8 mouse cellular contexts compared by ENCODE assay signal in genomic region chr11:98858759-98859731, GRCm38 (mm10). TPM values are rescaled to one million over a fixed set of nuclear protein-coding genes. Genes with fewer than 3 reads are reported as not detected.
DNase-seq lines count a peak whose midpoint lies in the region; ATAC-seq and TF ChIP-seq lines count a peak whose summit lies in the region.

No protein-coding gene starts in this region.

- H3K9ac ChIP-seq in neural tube, embryonic 15.5 days (replicated peaks) = no peak overlapping the region

- WGBS in neural tube, embryonic 15.5 days = 34% methylated on average over 14 of the region's 14 CpGs
- WGBS in kidney, adult 2 months = 31% methylated on average over 14 of the region's 14 CpGs
- 37% methylated on average over 14 of the region's 14 CpGs for WGBS in limb, embryonic 10.5 days

- H3K4me2 ChIP-seq in neural tube, embryonic 15.5 days = no peak overlapping the region

- H3K36me3 ChIP-seq in neural tube, embryonic 15.5 days = no peaks in the 10 kb centered on the region
- H3K36me3 ChIP-seq in kidney, adult 2 months (ENCODE audit: control insufficient read depth, insufficient read depth, low read length) = no peaks in the 10 kb centered on the region
- no peaks in the 10 kb centered on the region for H3K36me3 ChIP-seq in limb, embryonic 10.5 days
- H3K36me3 ChIP-seq in splenic B cell, adult 2 months (ENCODE audit: control insufficient read depth, insufficient read depth, low read length, poor library complexity, severe bottlenecking) = no peaks in the 10 kb centered on the region

- H3K9me3 ChIP-seq in neural tube, embryonic 15.5 days (replicated peaks) = no peaks in the 10 kb centered on the region
- no peaks in the 10 kb centered on the region for H3K9me3 ChIP-seq in limb, embryonic 10.5 days (replicated peaks)

- no peak overlapping the region for H3K27ac ChIP-seq in neural tube, embryonic 15.5 days (replicated peaks)
- no peak overlapping the region for H3K27ac ChIP-seq in cortical plate, adult 2 months (ENCODE audit: insufficient read depth, low read length)
- H3K27ac ChIP-seq in kidney, adult 2 months (ENCODE audit: insufficient read depth, low read depth, low read length) = no peak overlapping the region
- no peak overlapping the region for H3K27ac ChIP-seq in limb, embryonic 10.5 days

- no peak overlapping the region for H3K4me3 ChIP-seq in neural tube, embryonic 15.5 days (replicated peaks)
- H3K4me3 ChIP-seq in cortical plate, adult 2 months (ENCODE audit: insufficient read depth, low read length) = no peak overlapping the region
- no peak overlapping the region for H3K4me3 ChIP-seq in kidney, adult 2 months (ENCODE audit: insufficient read depth, low read depth, low read length)
- H3K4me3 ChIP-seq in limb, embryonic 10.5 days = no peak overlapping the region

- peak; percentile 90 for DNase-seq in neural tube, embryonic 10.5 days (ENCODE audit: extremely low spot score, low spot score)
- DNase-seq in gastrocnemius, postnatal 4 days (ENCODE audit: low spot score in 2 of 2) = peak; percentile 79 to 88
- peak; percentile 91 for DNase-seq in kidney, adult 2 months
- DNase-seq in limb, embryonic 10.5 days (ENCODE audit: low spot score) = peak; percentile 89
- peak; percentile 53 to 73 for DNase-seq in monocyte, adult 2 months (ENCODE audit: low read depth in 1 of 2, low spot score in 2 of 2)
- peak; percentile 84 for DNase-seq in splenic B cell, adult 2 months (ENCODE audit: low read depth, low spot score)

- ATAC-seq in neural tube, embryonic 15.5 days (ENCODE audit: low FRiP score) = no peak

- TF ChIP-seq POLR2A in cortical plate, adult 2 months (IDR thresholded peaks at IDR 0.05; ENCODE audit: extremely low read depth, insufficient read depth, low read length) = no peak
- no peak for TF ChIP-seq POLR2A in kidney, adult 2 months (IDR thresholded peaks at IDR 0.05; ENCODE audit: low read depth, low read length)

- H3K4me1 ChIP-seq in neural tube, embryonic 15.5 days = peaks cover 8% of the 10 kb centered on the region
- peaks cover 3% of the 10 kb centered on the region; the same call in 1 of the 2 replicates for H3K4me1 ChIP-seq in cortical plate, adult 2 months (ENCODE audit: control insufficient read depth, insufficient read depth, low read length)
- no peaks in the 10 kb centered on the region; the same call in 1 of the 2 replicates for H3K4me1 ChIP-seq in kidney, adult 2 months (ENCODE audit: control insufficient read depth, insufficient read depth, low read length)
- peaks cover 6% of the 10 kb centered on the region for H3K4me1 ChIP-seq in limb, embryonic 10.5 days

- H3K27me3 ChIP-seq in neural tube, embryonic 15.5 days (replicated peaks) = no peaks in the 10 kb centered on the region
- no peaks in the 10 kb centered on the region for H3K27me3 ChIP-seq in kidney, adult 2 months (replicated peaks; ENCODE audit: control insufficient read depth, insufficient read depth, low read length)
- H3K27me3 ChIP-seq in limb, embryonic 10.5 days (ENCODE audit: low read depth, poor library complexity, severe bottlenecking) = no peaks in the 10 kb centered on the region
- H3K27me3 ChIP-seq in splenic B cell, adult 2 months (ENCODE audit: control insufficient read depth, insufficient read depth, low read length, poor library complexity, severe bottlenecking) = no peaks in the 10 kb centered on the region

- TF ChIP-seq CTCF in cortical plate, adult 2 months (IDR thresholded peaks at IDR 0.05; ENCODE audit: extremely low read depth, insufficient read depth, low read length) = peak; percentile 84
- peak; percentile 79 for TF ChIP-seq CTCF in kidney, adult 2 months (conservative IDR thresholded peaks at IDR 0.05; ENCODE audit: insufficient read depth, insufficient read length, low read depth, low read length)

RNA-seq across cellular contexts. Expression of gene Wipf2, which starts 4.4 kb away (rescaled TPM):
- polyA plus RNA-seq in neural tube, embryonic 15.5 days (2015; fragmentation: Nextera tagmentation; extraction: Ambion mirVana) = 3.9 and 4.8 TPM in 2 replicates
- 35.2 and 36.5 TPM in 2 replicates for polyA plus RNA-seq in cortical plate, adult 2 months (2012; rRNA removed)
- 10 to 100 TPM in 1 of 2 experiments, 1 to 10 TPM in 1; 8.3 to 11.0 TPM for total RNA-seq in gastrocnemius, postnatal 4 days (2021)
- polyA plus RNA-seq in kidney, adult 2 months (2012; rRNA removed) = 8.7 and 9.9 TPM in 2 replicates
- polyA plus RNA-seq in limb, embryonic 10.5 days (2016; fragmentation: Nextera tagmentation; extraction: Ambion mirVana) = 5.4 and 6.2 TPM in 2 replicates

RNA-seq across cellular contexts. Expression of gene Rapgefl1, which starts 22.5 kb away (rescaled TPM):
- 12.5 and 13.7 TPM in 2 replicates for polyA plus RNA-seq in neural tube, embryonic 15.5 days (2015; fragmentation: Nextera tagmentation; extraction: Ambion mirVana)
- 153 and 181 TPM in 2 replicates for polyA plus RNA-seq in cortical plate, adult 2 months (2012; rRNA removed)
- 1 to 10 TPM; 3.4 to 4.3 TPM for total RNA-seq in gastrocnemius, postnatal 4 days (2021)
- polyA plus RNA-seq in kidney, adult 2 months (2012; rRNA removed) = 4.2 and 4.7 TPM in 2 replicates
- polyA plus RNA-seq in limb, embryonic 10.5 days (2016; fragmentation: Nextera tagmentation; extraction: Ambion mirVana) = 1.4 and 1.9 TPM in 2 replicates

RNA-seq across cellular contexts. Expression of gene Cdc6, which starts 48.6 kb away (rescaled TPM):
- polyA plus RNA-seq in neural tube, embryonic 15.5 days (2015; fragmentation: Nextera tagmentation; extraction: Ambion mirVana) = 3.8 and 12.0 TPM in 2 replicates
- polyA plus RNA-seq in cortical plate, adult 2 months (2012; rRNA removed) = 0.40 and 0.56 TPM in 2 replicates
- 1 to 10 TPM; 6.8 to 7.5 TPM for total RNA-seq in gastrocnemius, postnatal 4 days (2021)
- polyA plus RNA-seq in kidney, adult 2 months (2012; rRNA removed) = 0.11 and 0.14 TPM in 2 replicates
- 69.9 and 79.5 TPM in 2 replicates for polyA plus RNA-seq in limb, embryonic 10.5 days (2016; fragmentation: Nextera tagmentation; extraction: Ambion mirVana)

RNA-seq across cellular contexts. Expression of gene Casc3, which starts 54.3 kb away (rescaled TPM):
- 44.3 and 46.8 TPM in 2 replicates for polyA plus RNA-seq in neural tube, embryonic 15.5 days (2015; fragmentation: Nextera tagmentation; extraction: Ambion mirVana)
- 44.9 and 47.4 TPM in 2 replicates for polyA plus RNA-seq in cortical plate, adult 2 months (2012; rRNA removed)
- total RNA-seq in gastrocnemius, postnatal 4 days (2021) = 10 to 100 TPM; 28.3 to 31.6 TPM
- polyA plus RNA-seq in kidney, adult 2 months (2012; rRNA removed) = 21.0 and 24.5 TPM in 2 replicates
- polyA plus RNA-seq in limb, embryonic 10.5 days (2016; fragmentation: Nextera tagmentation; extraction: Ambion mirVana) = 46.7 and 51.9 TPM in 2 replicates

Comparison
In these comparisons a context has a peak if more than half of its experiments do, and no peak if none do; other contexts are left out.
1. RNA of gene Rapgefl1, which starts 22.5 kb away (polyA plus RNA-seq): 153 to 181 TPM in cortical plate, adult 2 months; 12.5 to 13.7 TPM in neural tube, embryonic 15.5 days, 4.2 to 4.7 TPM in kidney, adult 2 months and 1.4 to 1.9 TPM in limb, embryonic 10.5 days; every median in the first group is over 10 times any median in the second.
2. Peak in every context shown above with its lines, with median percentiles within 50 percentile points of each other: DNase-seq.